Mouse (Mus musculus): ENCODE measurements around the gene Cxcl14. TPM values are rescaled to one million over a fixed set of nuclear protein-coding genes. Genes with fewer than 3 reads are reported as not detected.

The Cxcl14 gene
- total RNA-seq, 2 experiments from 2014 or later, result 30.7 to 35.6 TPM

- peak; percentile 58 for TF ChIP-seq CTCF (IDR thresholded peaks at IDR 0.05)
- no peak for DNase-seq
- no peak overlapping the region for H3K27ac ChIP-seq
- intact Hi-C loops (cut with DNase I), result loop anchor here (5.0 kb wide), 2 partner anchors 50 to 95 kb away; no protein-coding TSS in a partner anchor
- H3K4me3 ChIP-seq, result no peak overlapping the region
Measured at GRCm38 (mm10) chr13:56327779-56328178, 31.4 kb upstream of the Cxcl14 start.

- intact Hi-C loops (cut with DNase I), result no loop called here
- Histone ChIP-seq H3K27ac (no peak overlapping the region), H3K4me3 (no peak overlapping the region)
- no peak for TF ChIP-seq CTCF (IDR thresholded peaks at IDR 0.05)
- no peak for DNase-seq
Measured at GRCm38 (mm10) chr13:56321635-56322034, 25.3 kb upstream of the Cxcl14 start.

- no peak for DNase-seq
- no peak overlapping the region for H3K4me3 ChIP-seq
- intact Hi-C loops (cut with DNase I), result no loop called here
- TF ChIP-seq CTCF (IDR thresholded peaks at IDR 0.05), result no peak
- H3K27ac ChIP-seq, result no peak overlapping the region
Measured at GRCm38 (mm10) chr13:56316930-56317329, 20.6 kb upstream of the Cxcl14 start.

- intact Hi-C loops (cut with DNase I), result no loop called here
- no peak overlapping the region for H3K27ac ChIP-seq
- no peak for TF ChIP-seq CTCF (IDR thresholded peaks at IDR 0.05)
- H3K4me3 ChIP-seq, result no peak overlapping the region
- DNase-seq, result no peak
Measured at GRCm38 (mm10) chr13:56315201-56315600, 18.9 kb upstream of the Cxcl14 start.

GRCm38 (mm10) chr13:56305058-56305457 is 8.7 kb upstream of the Cxcl14 start:
- DNase-seq, result no peak
- no peak overlapping the region for H3K27ac ChIP-seq
- no peak for TF ChIP-seq CTCF (IDR thresholded peaks at IDR 0.05)
- intact Hi-C loops (cut with DNase I), result no loop called here
- no peak overlapping the region for H3K4me3 ChIP-seq

GRCm38 (mm10) chr13:56304453-56304852 is 8.1 kb upstream of the Cxcl14 start:
- no peak for DNase-seq
- intact Hi-C loops (cut with DNase I), result no loop called here
- TF ChIP-seq CTCF (IDR thresholded peaks at IDR 0.05), result no peak
- Histone ChIP-seq H3K4me3 (no peak overlapping the region), H3K27ac (no peak overlapping the region)

GRCm38 (mm10) chr13:56299336-56299735 is 3.0 kb upstream of the Cxcl14 start:
- intact Hi-C loops (cut with DNase I), result no loop called here
- no peak overlapping the region for H3K4me3 ChIP-seq
- no peak for DNase-seq
- no peak for TF ChIP-seq CTCF (IDR thresholded peaks at IDR 0.05)
- H3K27ac ChIP-seq, result no peak overlapping the region

- intact Hi-C loops (cut with DNase I), result no loop called here
- TF ChIP-seq CTCF (IDR thresholded peaks at IDR 0.05), result no peak
- Histone ChIP-seq H3K4me3 (peak overlapping the region; percentile 68), H3K27ac (no peak overlapping the region)
- no peak for DNase-seq
Measured at GRCm38 (mm10) chr13:56296659-56297020, 289 bp upstream of the Cxcl14 start.

GRCm38 (mm10) chr13:56295586-56295942 is 787 bp downstream of the Cxcl14 start:
- peak overlapping the region; percentile 54 for H3K27ac ChIP-seq
- TF ChIP-seq CTCF (IDR thresholded peaks at IDR 0.05), result no peak
- H3K4me3 ChIP-seq, result peak overlapping the region; percentile 68
- intact Hi-C loops (cut with DNase I), result no loop called here
- DNase-seq, result no peak

GRCm38 (mm10) chr13:56294908-56295307 is 1.4 kb downstream of the Cxcl14 start:
- Histone ChIP-seq H3K4me3 (peak overlapping the region; percentile 68), H3K27ac (peak overlapping the region; percentile 54)
- no peak for DNase-seq
- TF ChIP-seq CTCF (IDR thresholded peaks at IDR 0.05), result no peak
- intact Hi-C loops (cut with DNase I), result no loop called here

- intact Hi-C loops (cut with DNase I), result no loop called here
- DNase-seq, result no peak
- Histone ChIP-seq H3K27ac (no peak overlapping the region), H3K4me3 (no peak overlapping the region)
- 0 out of 2 replicates have a peak, but pooled peaks have one; percentile 1 for TF ChIP-seq CTCF (IDR thresholded peaks at IDR 0.05)
Measured at GRCm38 (mm10) chr13:56289998-56290397, 6.4 kb downstream of the Cxcl14 start.

- intact Hi-C loops (cut with DNase I), result no loop called here
- TF ChIP-seq CTCF (IDR thresholded peaks at IDR 0.05), result no peak
- no peak overlapping the region for H3K27ac ChIP-seq
- no peak overlapping the region for H3K4me3 ChIP-seq
- no peak for DNase-seq
Measured at GRCm38 (mm10) chr13:56289261-56289660, 7.1 kb downstream of the Cxcl14 start.

- no peak for DNase-seq
- H3K27ac ChIP-seq, result no peak overlapping the region
- TF ChIP-seq CTCF (IDR thresholded peaks at IDR 0.05), result no peak
- no peak overlapping the region for H3K4me3 ChIP-seq
- intact Hi-C loops (cut with DNase I), result no loop called here
Measured at GRCm38 (mm10) chr13:56288601-56289000, 7.8 kb downstream of the Cxcl14 start.

GRCm38 (mm10) chr13:56287091-56287490 is 9.3 kb downstream of the Cxcl14 start:
- no peak for DNase-seq
- no peak for TF ChIP-seq CTCF (IDR thresholded peaks at IDR 0.05)
- Histone ChIP-seq H3K27ac (no peak overlapping the region), H3K4me3 (no peak overlapping the region)
- intact Hi-C loops (cut with DNase I), result no loop called here

GRCm38 (mm10) chr13:56283321-56283720 is 13.0 kb downstream of the Cxcl14 start:
- TF ChIP-seq CTCF (IDR thresholded peaks at IDR 0.05), result no peak
- DNase-seq, result no peak
- intact Hi-C loops (cut with DNase I), result no loop called here

More at GRCm38 (mm10) chr13:56283321-56283720, 13.0 kb downstream of the Cxcl14 start:
- Histone ChIP-seq H3K27ac (no peak overlapping the region), H3K4me3 (no peak overlapping the region)

Data from gastrocnemius, adult 2 months (tissue).